Mouse (Mus musculus) neural tube, embryonic 11.5 days (tissue): Measurements from ENCODE around the gene Tgm1. TPM values are rescaled to one million over a fixed set of nuclear protein-coding genes. Genes with fewer than 3 reads are reported as not detected.

Source experiments
- ATAC-seq: fragments of 200-750 bp; cut with Nextera tagmentation; 2 replicates; pipeline ENCODE4 v1.8.0; 2017; ENCODE audit warnings: moderate number of reproducible peaks, mild to moderate bottlenecking, moderate TSS enrichment, moderate library complexity; ENCODE audit not compliant: insufficient read depth, low FRiP score, low TSS enrichment
- DNase-seq: peaks from one replicate; pipeline ENCODE4 v3.0.0-alpha.2; 2015; ENCODE audit warnings: low spot score
- H3K27ac ChIP-seq: fragments of 300-500 bp; sonication (generic); 2 replicates; pipeline ENCODE4 v1.5.1; 2014; ENCODE audit warnings: low read depth, mild to moderate bottlenecking, low read length
- H3K27me3 ChIP-seq: fragments of 300-500 bp; sonication (generic); 2 replicates; pipeline ENCODE4 v1.6.1; 2014; ENCODE audit warnings: mild to moderate bottlenecking, low read length, mixed read lengths; ENCODE audit not compliant: control insufficient read depth, insufficient read depth
- H3K36me3 ChIP-seq: fragments of 300-500 bp; sonication (generic); 2 replicates; pipeline ENCODE4 v1.6.1; 2014; ENCODE audit warnings: mild to moderate bottlenecking, low read length, moderate library complexity, mixed read lengths; ENCODE audit not compliant: control insufficient read depth, insufficient read depth
- H3K4me1 ChIP-seq: fragments of 300-500 bp; sonication (generic); 2 replicates; pipeline ENCODE4 v1.6.1; 2014; ENCODE audit warnings: low read length, mixed read lengths; ENCODE audit not compliant: control insufficient read depth, insufficient read depth
- H3K4me2 ChIP-seq: fragments of 300-500 bp; sonication (generic); 2 replicates; pipeline ENCODE4 v1.6.1; 2014; ENCODE audit warnings: low read depth, mild to moderate bottlenecking, moderate library complexity
- H3K4me3 ChIP-seq: fragments of 300-500 bp; sonication (generic); 2 replicates; pipeline ENCODE4 v1.5.1; 2014; ENCODE audit warnings: low read depth, low read length
- H3K9ac ChIP-seq: fragments of 300-500 bp; sonication (generic); 2 replicates; pipeline ENCODE4 v1.6.1; 2014; ENCODE audit warnings: mild to moderate bottlenecking, low read length
- H3K9me3 ChIP-seq: fragments of 300-500 bp; sonication (generic); 2 replicates; pipeline ENCODE4 v1.6.1; 2016; ENCODE audit warnings: low read length; ENCODE audit not compliant: control insufficient read depth
- WGBS: fragments of 180-500 bp; shearing (Covaris S2); extraction: QIAGEN DNeasy Blood & Tissue Kit; methylation state at CpG from one replicate; pipeline ENCODE4 v1.1.7; 2014; 5-methylcytosine and 5-hydroxymethylcytosine counted together
- polyA plus RNA-seq: library from polyadenylated mRNA; unstranded; fragments of >200 nt; fragmentation: Nextera tagmentation; extraction: Ambion mirVana; gene quantifications from 2 replicates; pipeline ENCODE4 v1.2.1, GENCODE M21; 2014

Gene Tgm1
- polyA plus RNA-seq, 1 experiment from 2014 or later, result 0.57 TPM

GRCm38 (mm10) chr14:55706051-55706600 is 7.6 kb downstream of the Tgm1 start:
- no peak overlapping the region for H3K4me2 ChIP-seq
- H3K36me3 ChIP-seq, result no peaks in the 10 kb centered on the region
- H3K27ac ChIP-seq, result no peak overlapping the region
- H3K27me3 ChIP-seq, result no peaks in the 10 kb centered on the region
- DNase-seq, result no peak
- H3K4me1 ChIP-seq, result no peaks in the 10 kb centered on the region
- no peak overlapping the region for H3K9ac ChIP-seq
- no peak overlapping the region for H3K4me3 ChIP-seq
- 90% methylated on average over 8 of the region's 8 CpGs for WGBS
- H3K9me3 ChIP-seq, result no peaks in the 10 kb centered on the region
- no peak for ATAC-seq

GRCm38 (mm10) chr14:55702761-55703160 is 11.0 kb downstream of the Tgm1 start:
- no peak for DNase-seq
- no peak overlapping the region for H3K4me2 ChIP-seq
- H3K27ac ChIP-seq, result no peak overlapping the region
- no peaks in the 10 kb centered on the region for H3K4me1 ChIP-seq
- H3K9me3 ChIP-seq, result no peaks in the 10 kb centered on the region
- 58% methylated on average over 6 of the region's 6 CpGs for WGBS
- no peak overlapping the region for H3K9ac ChIP-seq
- no peaks in the 10 kb centered on the region for H3K27me3 ChIP-seq
- ATAC-seq, result no peak
- H3K36me3 ChIP-seq, result no peaks in the 10 kb centered on the region
- no peak overlapping the region for H3K4me3 ChIP-seq

- DNase-seq, result no peak
- no peaks in the 10 kb centered on the region for H3K9me3 ChIP-seq
Measured at GRCm38 (mm10) chr14:55701131-55701530, 12.6 kb downstream of the Tgm1 start.

GRCm38 (mm10) chr14:55697226-55697625 is 16.5 kb downstream of the Tgm1 start:
- no peak for DNase-seq
- 86% methylated on average over 4 of the region's 4 CpGs for WGBS
- Histone ChIP-seq H3K9ac (no peak overlapping the region), H3K4me2 (no peak overlapping the region), H3K9me3 (no peaks in the 10 kb centered on the region), H3K27me3 (no peaks in the 10 kb centered on the region), H3K4me1 (no peaks in the 10 kb centered on the region), H3K27ac (no peak overlapping the region), H3K36me3 (no peaks in the 10 kb centered on the region), H3K4me3 (no peak overlapping the region)
- no peak for ATAC-seq

More at GRCm38 (mm10) chr14:55701131-55701530, 12.6 kb downstream of the Tgm1 start:
- Histone ChIP-seq H3K27me3 (no peaks in the 10 kb centered on the region), H3K9ac (no peak overlapping the region), H3K27ac (no peak overlapping the region), H3K4me1 (no peaks in the 10 kb centered on the region), H3K36me3 (no peaks in the 10 kb centered on the region), H3K4me3 (no peak overlapping the region), H3K4me2 (no peak overlapping the region)
- ATAC-seq, result no peak
- 77% methylated on average over 9 of the region's 9 CpGs for WGBS

- Histone ChIP-seq H3K4me3 (no peak overlapping the region), H3K27ac (no peak overlapping the region), H3K4me2 (no peak overlapping the region), H3K36me3 (no peaks in the 10 kb centered on the region), H3K9me3 (no peaks in the 10 kb centered on the region), H3K9ac (no peak overlapping the region), H3K27me3 (no peaks in the 10 kb centered on the region), H3K4me1 (no peaks in the 10 kb centered on the region)
- WGBS, result 79% methylated on average over 10 of the region's 10 CpGs
- ATAC-seq, result no peak
- no peak for DNase-seq
Measured at GRCm38 (mm10) chr14:55689433-55689832, 24.3 kb downstream of the Tgm1 start.

GRCm38 (mm10) chr14:55682118-55682493 is 31.6 kb downstream of the Tgm1 start:
- Histone ChIP-seq H3K27ac (no peak overlapping the region), H3K4me2 (peak overlapping the region; percentile 35), H3K27me3 (no peaks in the 10 kb centered on the region), H3K9me3 (no peaks in the 10 kb centered on the region), H3K36me3 (0 out of 2 replicates have a peak, but pooled peaks cover 3% of the 10 kb centered on the region), H3K4me1 (0 out of 2 replicates have a peak, but pooled peaks cover 3% of the 10 kb centered on the region), H3K4me3 (peak overlapping the region; percentile 77), H3K9ac (no peak overlapping the region)
- WGBS, result 13% methylated on average over 3 of the region's 3 CpGs
- peak; percentile 33 for ATAC-seq
- DNase-seq, result no peak

- Histone ChIP-seq H3K4me2 (peak within 1 kb of the TSS; percentile 86), H3K27me3 (no peaks in the 10 kb centered on the region), H3K4me1 (0 out of 2 replicates have a peak, but pooled peaks cover 3% of the 10 kb centered on the region), H3K9me3 (no peaks in the 10 kb centered on the region), H3K4me3 (peak within 1 kb of the TSS; percentile 77), H3K9ac (peak within 1 kb of the TSS; percentile 68), H3K36me3 (0 out of 2 replicates have a peak, but pooled peaks cover 3% of the 10 kb centered on the region), H3K27ac (peak within 1 kb of the TSS; percentile 67)
- peak; percentile 96 for DNase-seq
- WGBS, result under 1% methylated on average over 66 of the region's 66 CpGs
- ATAC-seq, result peak; percentile 98
Measured at GRCm38 (mm10) chr14:55681160-55682117, 32.3 kb downstream of the Tgm1 start, which contains the start of gene Tinf2. Tinf2 (minus strand) TSS chr14:55681820.

- WGBS, result 84% methylated on average over 4 of the region's 4 CpGs
- DNase-seq (no peak), ATAC-seq (no peak)
- no peak overlapping the region for H3K4me3 ChIP-seq
- H3K9ac ChIP-seq, result no peak overlapping the region
- no peaks in the 10 kb centered on the region for H3K27me3 ChIP-seq
- 0 out of 2 replicates have a peak, but pooled peaks cover 3% of the 10 kb centered on the region for H3K36me3 ChIP-seq
- H3K9me3 ChIP-seq, result no peaks in the 10 kb centered on the region
- peaks cover 7% of the 10 kb centered on the region; the same call in 1 of the 2 replicates for H3K4me1 ChIP-seq
- H3K27ac ChIP-seq, result no peak overlapping the region
- no peak overlapping the region for H3K4me2 ChIP-seq
Measured at GRCm38 (mm10) chr14:55677615-55678014, 36.1 kb downstream of the Tgm1 start.
